Mouse (Mus musculus) T-cell, adult 66 days (primary cell): ENCODE results near the gene Foxa1. TPM values are rescaled to one million over a fixed set of nuclear protein-coding genes. Genes with fewer than 3 reads are reported as not detected.

ENCODE experiments used
- total RNA-seq, 2 experiments: library from RNA; stranded (reverse); gene quantifications; 3 replicates in 1 of 2; 4 replicates in 1 of 2; pipeline ENCODE4 v1.2.4; 2023

Foxa1 gene
- total RNA-seq, result not detected

GRCm38 (mm10) chr12:57546415-57547201 is at the start of gene Foxa1:
Foxa1 (minus strand) TSS chr12:57546916.

GRCm38 (mm10) chr12:57563909-57564308 is 17.2 kb upstream of the Foxa1 start, which contains the start of gene Ttc6:
Ttc6 (plus strand) TSS chr12:57564113.

Other genes starting within 250 kb of the Foxa1 start
- not detected for gene Ttc6, start 17.2 kb upstream of the Foxa1 start, total RNA-seq